20 mouse cellular contexts compared by ENCODE assay signal in genomic region chr2:27189994-27190393, GRCm38 (mm10). TPM values are rescaled to one million over a fixed set of nuclear protein-coding genes. Genes with fewer than 3 reads are reported as not detected.
DNase-seq lines count a peak whose midpoint lies in the region; ATAC-seq lines count a peak whose summit lies in the region.
"Had no signal": no experiment of that assay in that cellular context is flagged by ENCODE, and none has a peak within 500 bp of the region (broad histone marks: within the 10 kb centered on the region; RNA-seq: fewer than 3 reads in every experiment).

No protein-coding gene starts in this region.

- H3K4me1 ChIP-seq in heart, embryonic 10.5 days, result peaks cover 20% of the 10 kb centered on the region
- peaks cover 3% of the 10 kb centered on the region; the same call in 1 of the 2 replicates for H3K4me1 ChIP-seq in heart, embryonic 11.5 days (ENCODE audit: control insufficient read depth, insufficient read depth, low read length)
- peaks cover 9% of the 10 kb centered on the region for H3K4me1 ChIP-seq in embryonic facial prominence, embryonic 10.5 days
- H3K4me1 ChIP-seq in embryonic facial prominence, embryonic 14.5 days (ENCODE audit: control insufficient read depth, insufficient read depth, low read length), result no peaks in the 10 kb centered on the region
- H3K4me1 ChIP-seq in limb, embryonic 12.5 days (replicated peaks), result peaks cover 36% of the 10 kb centered on the region
- H3K4me1 ChIP-seq in intestine, embryonic 16.5 days (ENCODE audit: control insufficient read depth, insufficient read depth, low read length), result no peaks in the 10 kb centered on the region
- H3K4me1 ChIP-seq: forebrain, embryonic 15.5 days; hindbrain, embryonic 12.5 days had no signal

- H3K9ac ChIP-seq in heart, embryonic 11.5 days (ENCODE audit: low read depth, low read length), result no peak overlapping the region
- H3K9ac ChIP-seq in embryonic facial prominence, embryonic 14.5 days (ENCODE audit: low read depth, low read length), result no peak overlapping the region
- no peak overlapping the region for H3K9ac ChIP-seq in limb, embryonic 12.5 days (replicated peaks)
- no peak overlapping the region for H3K9ac ChIP-seq in intestine, embryonic 16.5 days (ENCODE audit: low read depth, low read length)
- H3K9ac ChIP-seq: forebrain, embryonic 15.5 days; hindbrain, embryonic 12.5 days had no signal

- DNase-seq in heart, embryonic 10.5 days (ENCODE audit: low spot score), result no peak
- peak; percentile 20 for DNase-seq in embryonic facial prominence, embryonic 10.5 days (ENCODE audit: low spot score)
- DNase-seq in embryonic facial prominence, embryonic 14.5 days (ENCODE audit: low spot score), result peak; percentile 36
- no peak for DNase-seq in thymus, postnatal 14 days
- no peak for DNase-seq in testis, postnatal 14 days (ENCODE audit: low spot score)
- DNase-seq: adrenal gland, postnatal 10 days; cerebellum, adult 11-12 months; cerebellum, adult 9-11 months; gastrocnemius, postnatal 14 days; heart, postnatal 10 days; heart, postnatal 4 days had no signal

- ATAC-seq in heart, embryonic 11.5 days (replicated peaks; ENCODE audit: insufficient number of reproducible peaks, low FRiP score, low TSS enrichment), result no peak
- ATAC-seq in embryonic facial prominence, embryonic 14.5 days (ENCODE audit: low read depth), result no peak
- peak; percentile 80 for ATAC-seq in limb, embryonic 12.5 days (ENCODE audit: insufficient number of reproducible peaks, insufficient read depth, low FRiP score, low TSS enrichment, low read depth)
- no peak for ATAC-seq in intestine, embryonic 16.5 days
- ATAC-seq: forebrain, embryonic 15.5 days; hindbrain, embryonic 16.5 days; inflammation-experienced regulatory T-cells, adult 6 months had no signal

- no peaks in the 10 kb centered on the region for H3K9me3 ChIP-seq in heart, embryonic 10.5 days
- no peaks in the 10 kb centered on the region for H3K9me3 ChIP-seq in heart, embryonic 11.5 days (replicated peaks; ENCODE audit: control insufficient read depth, low read length)
- H3K9me3 ChIP-seq in embryonic facial prominence, embryonic 10.5 days, result no peaks in the 10 kb centered on the region
- no peaks in the 10 kb centered on the region for H3K9me3 ChIP-seq in embryonic facial prominence, embryonic 14.5 days (ENCODE audit: control insufficient read depth, low read length)
- H3K9me3 ChIP-seq in limb, embryonic 12.5 days, result no peaks in the 10 kb centered on the region
- H3K9me3 ChIP-seq in intestine, embryonic 16.5 days (ENCODE audit: control insufficient read depth, low read length), result no peaks in the 10 kb centered on the region
- H3K9me3 ChIP-seq: forebrain, embryonic 15.5 days; hindbrain, embryonic 12.5 days had no signal

- H3K27me3 ChIP-seq in heart, embryonic 10.5 days (ENCODE audit: insufficient read depth, poor library complexity, severe bottlenecking), result peaks cover 31% of the 10 kb centered on the region
- peaks cover 4% of the 10 kb centered on the region for H3K27me3 ChIP-seq in heart, embryonic 11.5 days (ENCODE audit: control insufficient read depth, insufficient read depth, low read length)
- H3K27me3 ChIP-seq in embryonic facial prominence, embryonic 10.5 days (replicated peaks; ENCODE audit: low read depth, poor library complexity, severe bottlenecking), result no peaks in the 10 kb centered on the region
- H3K27me3 ChIP-seq in embryonic facial prominence, embryonic 14.5 days (replicated peaks; ENCODE audit: control insufficient read depth, insufficient read depth, low read length), result no peaks in the 10 kb centered on the region
- no peaks in the 10 kb centered on the region for H3K27me3 ChIP-seq in limb, embryonic 12.5 days
- no peaks in the 10 kb centered on the region for H3K27me3 ChIP-seq in intestine, embryonic 16.5 days (replicated peaks; ENCODE audit: control insufficient read depth, insufficient read depth, low read length)
- H3K27me3 ChIP-seq: forebrain, embryonic 15.5 days; hindbrain, embryonic 12.5 days had no signal

- H3K27ac ChIP-seq in heart, embryonic 10.5 days, result peak overlapping the region; percentile 47; the same call in 1 of the 2 replicates
- H3K27ac ChIP-seq in heart, embryonic 11.5 days (ENCODE audit: low read depth, low read length), result no peak overlapping the region
- 0 out of 2 replicates have a peak overlapping the region, but pooled peaks have one; percentile 19 for H3K27ac ChIP-seq in embryonic facial prominence, embryonic 10.5 days (replicated peaks)
- no peak overlapping the region for H3K27ac ChIP-seq in embryonic facial prominence, embryonic 14.5 days (replicated peaks; ENCODE audit: low read depth, low read length)
- H3K27ac ChIP-seq in limb, embryonic 12.5 days, result 0 out of 2 replicates have a peak overlapping the region, but pooled peaks have one; percentile 29
- no peak overlapping the region for H3K27ac ChIP-seq in intestine, embryonic 16.5 days (ENCODE audit: low read length)
- H3K27ac ChIP-seq: forebrain, embryonic 15.5 days; hindbrain, embryonic 12.5 days had no signal

- H3K4me3 ChIP-seq in heart, embryonic 10.5 days, result no peak overlapping the region
- no peak overlapping the region for H3K4me3 ChIP-seq in heart, embryonic 11.5 days (ENCODE audit: low read depth, low read length)
- H3K4me3 ChIP-seq in embryonic facial prominence, embryonic 10.5 days, result no peak overlapping the region
- no peak overlapping the region for H3K4me3 ChIP-seq in embryonic facial prominence, embryonic 14.5 days (ENCODE audit: low read depth, low read length)
- no peak overlapping the region for H3K4me3 ChIP-seq in limb, embryonic 12.5 days (replicated peaks)
- no peak overlapping the region for H3K4me3 ChIP-seq in intestine, embryonic 16.5 days (ENCODE audit: low read length)
- H3K4me3 ChIP-seq: forebrain, embryonic 15.5 days; hindbrain, embryonic 12.5 days had no signal

- WGBS in heart, embryonic 10.5 days, result 64% methylated on average over 4 of the region's 4 CpGs
- WGBS in heart, embryonic 11.5 days (ENCODE audit: insufficient replicate concordance), result 56% methylated on average over 4 of the region's 4 CpGs
- 48% methylated on average over 4 of the region's 4 CpGs for WGBS in embryonic facial prominence, embryonic 10.5 days
- 31% methylated on average over 4 of the region's 4 CpGs for WGBS in embryonic facial prominence, embryonic 14.5 days
- WGBS in limb, embryonic 12.5 days, result 23% methylated on average over 4 of the region's 4 CpGs
- 58% methylated on average over 4 of the region's 4 CpGs for WGBS in intestine, embryonic 16.5 days

- H3K4me2 ChIP-seq in heart, embryonic 11.5 days, result no peak overlapping the region
- no peak overlapping the region for H3K4me2 ChIP-seq in embryonic facial prominence, embryonic 14.5 days (ENCODE audit: low read depth, low read length)
- no peak overlapping the region for H3K4me2 ChIP-seq in limb, embryonic 12.5 days
- no peak overlapping the region for H3K4me2 ChIP-seq in intestine, embryonic 16.5 days (ENCODE audit: low read depth, low read length)
- H3K4me2 ChIP-seq: forebrain, embryonic 15.5 days; hindbrain, embryonic 12.5 days had no signal

- H3K36me3 ChIP-seq in heart, embryonic 10.5 days, result no peaks in the 10 kb centered on the region
- H3K36me3 ChIP-seq in heart, embryonic 11.5 days (ENCODE audit: control insufficient read depth, insufficient read depth, low read length), result no peaks in the 10 kb centered on the region
- no peaks in the 10 kb centered on the region for H3K36me3 ChIP-seq in embryonic facial prominence, embryonic 10.5 days (replicated peaks)
- no peaks in the 10 kb centered on the region for H3K36me3 ChIP-seq in embryonic facial prominence, embryonic 14.5 days (ENCODE audit: control insufficient read depth, insufficient read depth, low read length)
- H3K36me3 ChIP-seq in limb, embryonic 12.5 days, result no peaks in the 10 kb centered on the region
- no peaks in the 10 kb centered on the region for H3K36me3 ChIP-seq in intestine, embryonic 16.5 days (ENCODE audit: control insufficient read depth, insufficient read depth, low read length)
- H3K36me3 ChIP-seq: forebrain, embryonic 15.5 days; hindbrain, embryonic 12.5 days had no signal

RNA-seq across cellular contexts. Expression of gene Dbh, which starts 25.0 kb away (rescaled TPM):
- 0.21 and 0.69 TPM in 2 replicates for polyA plus RNA-seq in heart, embryonic 10.5 days (2016; fragmentation: Nextera tagmentation; extraction: Ambion mirVana)
- polyA plus RNA-seq in heart, embryonic 11.5 days (2014; fragmentation: Nextera tagmentation; extraction: Ambion mirVana), result 0.47 and 0.63 TPM in 2 replicates
- 0.25 and 0.87 TPM in 2 replicates for polyA plus RNA-seq in embryonic facial prominence, embryonic 10.5 days (2016; fragmentation: Nextera tagmentation; extraction: Ambion mirVana)
- polyA plus RNA-seq in embryonic facial prominence, embryonic 14.5 days (2014; fragmentation: Nextera tagmentation; extraction: Ambion mirVana), result 2.1 and 3.9 TPM in 2 replicates
- 0.10 and 0.25 TPM in 2 replicates for polyA plus RNA-seq in limb, embryonic 12.5 days (2016; fragmentation: Nextera tagmentation; extraction: Ambion mirVana)
- polyA plus RNA-seq in intestine, embryonic 16.5 days (2015; fragmentation: Nextera tagmentation; extraction: Ambion mirVana), result 1.0 and 1.4 TPM in 2 replicates
- polyA plus RNA-seq: forebrain, embryonic 11.5 days; forebrain, embryonic 15.5 days had no signal

RNA-seq across cellular contexts. Expression of gene Fam163b, which starts 47.7 kb away (rescaled TPM):
- 0.25 and 0.39 TPM in 2 replicates for polyA plus RNA-seq in heart, embryonic 10.5 days (2016; fragmentation: Nextera tagmentation; extraction: Ambion mirVana)
- polyA plus RNA-seq in heart, embryonic 11.5 days (2014; fragmentation: Nextera tagmentation; extraction: Ambion mirVana), result 0.39 and 0.54 TPM in 2 replicates
- 0.06 and 0.10 TPM in 2 replicates for polyA plus RNA-seq in embryonic facial prominence, embryonic 10.5 days (2016; fragmentation: Nextera tagmentation; extraction: Ambion mirVana)
- 0.31 and 0.35 TPM in 2 replicates for polyA plus RNA-seq in embryonic facial prominence, embryonic 14.5 days (2014; fragmentation: Nextera tagmentation; extraction: Ambion mirVana)
- 0.52 and 0.75 TPM in 2 replicates for polyA plus RNA-seq in limb, embryonic 12.5 days (2016; fragmentation: Nextera tagmentation; extraction: Ambion mirVana)
- polyA plus RNA-seq in intestine, embryonic 16.5 days (2015; fragmentation: Nextera tagmentation; extraction: Ambion mirVana), result 0.11 and 0.16 TPM in 2 replicates
- polyA plus RNA-seq: C2C12; inflammation-experienced regulatory T-cells, adult 6 months had no signal

RNA-seq across cellular contexts. Expression of gene Sardh, which starts 58.1 kb away (rescaled TPM):
- 11.8 and 13.4 TPM in 2 replicates for polyA plus RNA-seq in heart, embryonic 10.5 days (2016; fragmentation: Nextera tagmentation; extraction: Ambion mirVana)
- 12.9 and 15.1 TPM in 2 replicates for polyA plus RNA-seq in heart, embryonic 11.5 days (2014; fragmentation: Nextera tagmentation; extraction: Ambion mirVana)
- polyA plus RNA-seq in embryonic facial prominence, embryonic 10.5 days (2016; fragmentation: Nextera tagmentation; extraction: Ambion mirVana), result 1.5 and 2.9 TPM in 2 replicates
- polyA plus RNA-seq in embryonic facial prominence, embryonic 14.5 days (2014; fragmentation: Nextera tagmentation; extraction: Ambion mirVana), result 10.2 and 10.7 TPM in 2 replicates
- polyA plus RNA-seq in limb, embryonic 12.5 days (2016; fragmentation: Nextera tagmentation; extraction: Ambion mirVana), result 4.3 and 6.0 TPM in 2 replicates
- 9.5 and 10.1 TPM in 2 replicates for polyA plus RNA-seq in intestine, embryonic 16.5 days (2015; fragmentation: Nextera tagmentation; extraction: Ambion mirVana)

Comparison
In these comparisons a context has a peak if more than half of its experiments do, and no peak if none do; other contexts are left out.
1. H3K27ac ChIP-seq: peak in heart, embryonic 10.5 days (single experiment), embryonic facial prominence, embryonic 10.5 days (single experiment) and limb, embryonic 12.5 days (single experiment); none in heart, embryonic 11.5 days (single experiment), embryonic facial prominence, embryonic 14.5 days (single experiment) and intestine, embryonic 16.5 days (single experiment).
2. DNase-seq: peak in embryonic facial prominence, embryonic 10.5 days (single experiment) and embryonic facial prominence, embryonic 14.5 days (single experiment); none in heart, embryonic 10.5 days (single experiment), thymus, postnatal 14 days (single experiment) and testis, postnatal 14 days (single experiment).